Mouse (Mus musculus) monocyte, adult 2 months (primary cell): ENCODE results near the gene Mylk.

Source experiments
- DNase-seq, 2 experiments: peaks; one replicate each; pipeline ENCODE4 v3.0.0; 2022; ENCODE audit warnings: low spot score in 2 of 2, low read depth in 1 of 2

The Mylk gene

DNA sequence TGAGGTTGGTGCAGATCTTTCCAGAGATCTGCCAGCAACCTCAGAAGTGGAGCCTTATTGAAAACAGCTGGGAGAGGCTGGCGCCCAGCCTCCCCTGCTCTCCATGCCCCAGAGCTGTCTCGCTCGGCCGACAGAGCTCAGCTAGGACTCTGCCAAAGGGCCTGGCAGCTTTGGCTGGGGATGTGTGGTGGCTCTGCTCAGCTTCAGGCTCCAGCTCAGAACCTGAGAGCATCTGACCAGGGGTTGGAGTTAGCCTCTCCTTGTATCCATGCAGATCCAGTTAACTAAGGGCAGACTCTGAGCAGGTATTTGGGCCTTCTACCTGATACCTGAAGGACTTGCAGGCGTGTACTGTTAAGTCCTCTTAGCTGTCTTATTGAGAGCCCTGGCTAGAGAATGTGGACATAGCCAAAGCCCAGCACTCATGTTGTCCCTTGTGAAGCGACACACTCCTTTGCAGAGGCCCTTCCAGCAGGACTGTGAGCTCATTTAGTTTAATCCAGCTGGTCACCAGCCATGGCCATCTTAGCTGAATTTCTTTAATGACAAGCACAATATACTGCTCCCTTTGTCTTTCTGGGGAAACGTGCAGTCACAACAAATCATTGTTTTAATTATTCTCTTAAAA, 94.8 kb downstream of the Mylk start:
- no peak for DNase-seq

DNA sequence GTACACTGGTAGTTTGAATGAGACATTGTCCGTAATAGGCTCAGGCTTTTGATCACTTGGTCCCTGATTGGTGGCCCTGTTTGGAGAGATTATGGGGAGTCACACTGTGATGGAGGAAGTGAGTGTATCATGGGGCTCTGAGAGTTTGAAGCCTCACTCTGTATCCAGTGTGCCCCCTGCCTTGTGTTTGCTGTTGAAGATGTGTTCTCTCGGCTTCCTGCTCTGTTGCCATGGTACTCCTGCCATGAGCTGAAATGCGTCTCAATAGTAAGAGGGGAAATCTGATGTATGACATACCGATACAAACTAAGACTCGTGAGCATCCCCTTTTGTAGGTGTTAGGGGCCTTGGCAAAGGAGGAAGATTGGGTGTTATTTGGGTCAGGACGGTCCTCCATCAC, 99.8 kb downstream of the Mylk start:
- no peak for DNase-seq

DNA sequence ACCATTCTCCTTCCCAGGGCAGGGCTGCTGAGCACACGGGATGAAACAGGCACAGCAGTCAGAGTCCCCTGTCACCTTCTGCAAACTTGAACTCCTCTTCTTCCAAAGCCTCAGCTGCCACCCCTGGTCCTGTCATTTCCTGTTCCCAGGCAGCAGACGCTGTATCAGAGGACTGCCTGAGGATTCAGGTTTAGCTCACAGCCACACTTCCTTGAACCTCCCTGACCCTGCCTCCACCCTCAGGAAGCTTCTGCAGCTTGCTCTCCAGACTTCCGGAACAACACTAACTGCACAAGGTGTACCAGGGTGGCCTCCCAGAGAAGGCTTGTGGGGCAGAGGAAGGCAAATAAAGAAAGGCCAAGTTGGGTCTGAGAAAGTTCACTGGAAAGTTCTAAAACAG, 102.6 kb downstream of the Mylk start:
- no peak for DNase-seq

DNA sequence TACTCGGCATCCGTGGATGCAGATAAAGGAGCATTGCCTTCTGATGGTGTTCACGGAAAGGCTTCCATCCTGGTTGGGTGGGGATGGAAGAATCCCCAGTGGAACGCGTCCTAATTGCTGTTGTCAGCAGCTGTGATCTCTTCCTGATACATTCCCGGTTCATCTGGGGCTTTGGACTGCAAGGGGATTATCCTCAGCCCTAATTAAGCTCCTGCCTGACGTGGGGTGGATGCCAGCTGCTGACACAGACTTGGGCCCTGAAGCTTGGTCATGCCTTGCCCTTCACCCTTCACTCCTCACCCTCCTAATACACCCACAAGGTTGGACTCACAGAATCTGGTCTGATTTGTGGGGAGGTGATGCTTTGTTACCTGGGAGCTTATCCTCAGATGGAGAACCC, 109.1 kb downstream of the Mylk start:
- no peak for DNase-seq

DNA sequence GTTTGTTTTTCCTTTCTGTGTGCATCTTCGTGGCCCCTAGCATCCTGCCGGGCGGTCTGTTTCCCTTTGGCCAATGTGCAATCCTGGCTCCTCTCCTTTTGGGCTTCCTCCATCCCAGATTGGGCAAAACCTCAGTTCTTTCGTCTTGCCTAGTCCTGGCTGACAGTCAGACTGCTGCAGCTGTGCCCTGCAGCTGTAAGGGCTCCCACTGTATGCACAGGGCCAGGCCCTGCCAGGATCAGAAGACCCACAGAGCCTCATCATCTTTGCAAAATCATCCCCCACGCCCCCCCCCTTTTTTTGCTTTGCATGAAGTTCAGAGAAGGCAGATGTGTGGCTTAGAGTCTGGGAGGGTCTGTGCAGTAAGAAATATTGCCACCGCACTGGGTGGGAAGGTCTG, 110.1 kb downstream of the Mylk start:
- no peak for DNase-seq

DNA sequence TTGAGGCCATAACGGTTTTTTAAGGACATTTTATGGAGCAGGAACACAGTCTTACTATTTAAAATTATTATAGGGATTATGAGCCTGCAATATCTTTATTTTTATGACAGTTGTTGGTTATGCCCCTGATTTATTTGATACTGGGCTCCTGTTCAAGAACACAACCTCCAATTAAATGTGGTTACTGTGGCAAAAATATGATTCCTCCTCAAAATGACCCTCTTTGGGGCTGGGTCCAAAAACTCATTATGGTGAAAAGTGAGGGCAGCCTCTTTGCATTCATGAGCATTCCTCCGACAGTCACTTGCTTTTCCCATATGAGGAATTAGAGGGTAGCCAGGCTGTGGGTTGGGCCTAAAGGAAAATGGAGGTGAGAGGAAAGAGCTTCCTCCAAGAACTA, 110.7 kb downstream of the Mylk start:
- DNase-seq, result no peak

DNA sequence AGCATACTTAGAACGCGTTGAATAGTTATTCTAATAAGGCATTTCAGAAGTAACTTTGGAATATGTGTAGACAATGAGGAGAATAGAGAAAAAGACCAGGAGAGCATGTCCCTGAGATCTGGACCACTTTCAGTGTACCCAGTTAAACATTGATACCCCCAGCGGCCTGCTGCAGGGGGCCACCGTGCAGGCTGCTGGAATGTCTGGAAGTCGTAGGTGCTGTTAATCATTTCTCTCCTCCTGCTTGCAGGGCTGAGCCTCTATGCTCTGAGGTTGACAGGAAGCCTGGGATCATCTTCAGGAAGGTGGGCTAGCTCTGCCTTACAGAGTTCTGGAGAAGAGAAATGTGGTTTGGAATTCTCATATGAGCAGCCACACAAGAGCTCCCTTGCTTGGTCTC, 112.6 kb downstream of the Mylk start:
- no peak for DNase-seq

DNA sequence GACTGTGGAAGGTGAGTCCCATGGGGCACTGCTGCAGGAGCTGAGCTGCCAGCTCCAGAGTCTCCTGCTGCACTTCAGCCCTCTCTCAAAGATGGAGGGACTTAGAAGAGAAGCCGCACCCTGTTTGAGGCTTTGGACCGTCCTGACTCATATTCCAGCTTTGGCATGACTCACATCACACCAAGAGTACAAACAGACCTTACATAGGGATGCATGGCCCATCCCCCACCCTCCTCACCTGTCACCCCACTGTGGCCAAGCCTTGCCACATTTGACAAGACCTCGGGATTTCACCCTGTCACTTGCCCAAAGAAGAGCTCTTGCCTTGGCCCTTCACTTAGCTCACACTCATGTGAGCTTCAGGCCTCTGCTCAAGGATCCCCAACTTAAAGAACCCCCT, 115.8 kb downstream of the Mylk start:
- no peak for DNase-seq

DNA sequence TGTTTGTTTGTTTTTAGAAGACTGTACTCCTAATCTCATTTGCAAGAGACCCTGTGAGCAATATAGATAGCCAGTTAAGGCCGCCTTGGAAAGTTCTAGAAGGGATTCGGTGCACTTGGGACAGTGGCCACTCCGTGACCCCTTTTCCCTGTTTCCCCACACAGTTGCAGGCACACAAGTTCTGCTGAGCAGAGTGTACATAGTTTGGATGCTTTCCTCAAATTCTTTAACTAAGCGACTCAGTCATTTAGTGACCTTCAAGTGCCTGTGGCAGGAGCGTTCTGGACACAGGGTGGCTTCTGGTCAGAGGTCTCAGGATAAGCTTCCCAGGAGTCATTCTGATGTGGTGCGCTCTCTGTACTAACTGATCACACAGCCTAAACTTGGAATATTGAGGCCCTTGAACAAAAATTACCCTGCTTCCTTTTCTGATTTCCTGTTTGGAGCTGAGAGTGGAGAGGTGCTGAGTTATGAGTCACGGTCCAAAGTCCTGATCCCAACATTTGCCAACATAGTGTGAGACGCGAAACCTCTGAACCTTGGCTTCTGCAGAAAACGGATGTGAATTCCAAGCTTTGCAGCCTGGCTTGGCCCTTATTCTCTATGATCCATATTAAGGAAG, 116.8 kb downstream of the Mylk start:
- DNase-seq, result no peak

DNA sequence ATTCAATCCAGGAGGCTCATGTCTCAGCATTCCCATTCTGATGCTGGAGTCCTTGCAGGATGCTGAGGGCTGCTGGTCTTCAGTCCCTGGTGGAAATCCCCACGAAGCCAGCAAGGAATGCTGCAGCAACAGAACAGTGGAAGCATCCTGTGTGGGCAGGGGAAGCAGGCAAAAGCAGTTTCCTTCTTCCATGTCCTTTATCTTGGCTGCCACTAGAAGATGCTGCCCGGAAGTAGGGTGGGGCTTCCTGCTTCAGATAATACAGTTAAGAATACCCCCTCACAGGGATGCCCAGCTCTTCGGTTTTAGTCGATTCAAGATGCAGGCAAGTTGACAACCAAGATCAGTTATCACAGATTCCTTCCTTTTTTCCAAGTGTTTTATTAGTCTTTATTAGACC, 120.4 kb downstream of the Mylk start:
- DNase-seq, result no peak

DNA sequence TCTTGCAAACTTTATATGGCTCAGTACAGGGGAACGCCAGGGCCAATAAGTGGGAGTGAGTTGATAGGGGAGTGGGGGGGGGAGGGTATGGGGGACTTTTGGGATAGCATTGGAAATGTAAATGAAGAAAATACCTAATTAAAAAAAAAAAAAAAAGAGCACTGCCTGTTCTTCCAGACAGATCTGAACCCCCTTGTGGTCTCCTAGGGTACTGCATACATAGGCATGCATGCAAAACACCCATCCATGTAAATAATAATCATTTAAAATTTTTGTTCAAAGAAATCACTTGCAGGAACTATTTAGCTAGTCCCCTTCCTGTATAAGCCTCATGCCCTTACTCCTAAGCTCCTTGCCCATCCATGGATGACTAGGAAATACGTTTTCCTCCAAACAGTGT, 122.2 kb downstream of the Mylk start:
- DNase-seq, result no peak

DNA sequence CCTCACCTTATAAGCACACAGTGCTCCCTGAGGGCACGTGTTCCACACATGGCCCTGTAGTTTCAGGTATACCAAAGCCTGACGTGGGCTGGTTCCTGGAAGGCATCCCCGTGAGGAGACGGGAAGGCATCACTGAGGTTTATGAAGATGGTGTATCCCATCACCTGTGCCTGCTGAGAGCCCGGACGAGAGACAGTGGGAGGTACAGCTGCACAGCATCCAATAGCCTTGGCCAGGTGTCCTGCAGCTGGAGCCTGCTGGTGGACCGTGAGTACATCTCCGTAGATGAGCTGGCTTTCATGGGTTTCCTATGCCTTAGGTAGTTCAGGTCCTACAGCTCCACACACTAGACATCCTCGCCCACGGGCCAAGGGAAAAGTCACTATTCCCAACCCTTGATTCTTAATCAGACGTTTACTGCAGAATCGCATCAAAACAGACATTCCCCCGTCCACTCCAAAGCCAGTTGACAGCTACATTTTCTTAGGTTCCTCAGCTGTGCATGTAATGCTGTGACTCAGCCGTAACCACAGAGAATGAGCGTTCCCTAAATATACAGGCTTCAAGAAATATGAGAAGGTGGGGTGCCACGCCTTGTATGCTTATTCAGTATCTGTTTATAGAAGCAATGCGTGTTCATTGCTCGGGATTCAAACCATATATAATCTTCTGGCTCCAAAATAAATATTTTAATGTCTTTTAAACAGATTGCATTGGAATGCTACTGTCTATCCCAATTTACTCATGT, 135.2 kb downstream of the Mylk start:
- no peak for DNase-seq

DNA sequence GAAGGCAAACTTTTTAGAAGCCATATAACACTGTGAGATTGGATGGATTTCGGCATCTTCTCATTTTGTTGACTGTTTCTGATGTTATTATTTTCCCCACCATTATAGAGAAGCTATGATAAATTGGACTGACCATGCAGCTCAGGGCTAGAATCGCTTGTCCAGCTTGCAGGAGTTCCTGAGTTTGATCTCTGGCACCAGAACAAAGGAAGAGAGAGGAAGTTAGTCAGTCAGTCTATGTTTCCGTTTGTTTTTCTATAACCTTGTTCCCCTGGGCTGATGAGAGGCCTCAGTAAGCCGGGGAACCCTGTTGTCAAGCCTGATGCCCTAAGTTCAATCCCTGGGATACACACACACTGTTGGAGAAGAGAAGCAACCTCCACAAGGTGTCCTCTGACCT, 135.8 kb downstream of the Mylk start:
- no peak for DNase-seq

DNA sequence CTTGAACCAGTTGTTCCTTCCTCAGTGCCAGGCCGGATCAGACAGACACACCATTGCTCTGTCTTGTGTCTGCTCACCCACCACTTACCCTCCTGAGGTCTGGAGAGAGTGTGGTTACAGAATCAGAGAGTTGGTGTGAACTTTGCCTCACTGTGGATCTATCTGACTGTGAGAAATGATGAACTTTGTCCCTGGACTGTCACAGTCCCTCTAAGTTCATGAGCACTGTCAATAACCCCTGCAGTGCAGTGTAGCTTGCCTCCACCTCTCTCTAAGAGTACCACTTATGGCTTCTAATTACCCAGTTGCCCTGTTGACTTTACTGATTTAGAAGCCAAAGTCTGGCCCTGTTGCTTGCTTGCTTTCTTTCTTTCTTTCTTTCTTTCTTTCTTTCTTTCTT, 142.0 kb downstream of the Mylk start:
- DNase-seq, result no peak

DNA sequence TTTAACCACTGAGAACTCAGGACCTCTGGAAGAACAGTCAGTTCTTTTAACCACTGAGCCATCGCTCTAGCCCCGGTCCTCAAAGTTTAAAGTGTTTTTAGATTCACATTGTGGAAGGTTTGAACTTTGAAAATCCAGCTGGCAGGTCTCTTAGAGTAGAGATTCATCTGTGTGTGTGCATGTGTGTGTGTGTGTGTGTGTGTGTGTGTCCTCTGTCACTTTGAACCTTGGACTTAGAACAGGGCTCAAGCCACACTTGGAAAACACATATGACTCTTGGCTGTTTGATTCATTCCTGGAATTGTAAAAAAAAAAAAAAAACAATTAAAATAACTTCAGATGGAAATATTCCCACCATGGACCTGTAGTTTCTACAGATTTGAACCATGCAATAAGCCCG, 149.0 kb downstream of the Mylk start:
- DNase-seq, result no peak

DNA sequence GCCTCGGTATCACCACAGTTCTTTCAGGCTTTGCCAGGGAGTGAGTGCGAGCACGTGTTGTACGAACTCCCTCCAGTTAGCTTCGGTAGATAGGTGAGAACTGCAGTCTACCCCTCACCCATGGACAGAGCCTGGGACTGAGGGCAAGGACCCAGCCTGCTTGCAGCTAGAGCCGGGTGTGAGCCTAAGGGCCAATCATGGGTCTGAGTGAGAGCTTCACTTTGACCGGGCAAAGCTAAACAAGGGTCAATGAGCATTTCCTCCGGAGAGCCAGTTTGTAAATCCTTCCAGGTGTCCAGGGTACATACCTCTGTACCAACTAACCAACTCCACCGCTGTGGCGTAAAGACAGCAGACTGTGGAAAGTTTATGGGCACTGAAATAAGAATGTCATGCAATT, 150.9 kb downstream of the Mylk start:
- DNase-seq, result no peak

DNA sequence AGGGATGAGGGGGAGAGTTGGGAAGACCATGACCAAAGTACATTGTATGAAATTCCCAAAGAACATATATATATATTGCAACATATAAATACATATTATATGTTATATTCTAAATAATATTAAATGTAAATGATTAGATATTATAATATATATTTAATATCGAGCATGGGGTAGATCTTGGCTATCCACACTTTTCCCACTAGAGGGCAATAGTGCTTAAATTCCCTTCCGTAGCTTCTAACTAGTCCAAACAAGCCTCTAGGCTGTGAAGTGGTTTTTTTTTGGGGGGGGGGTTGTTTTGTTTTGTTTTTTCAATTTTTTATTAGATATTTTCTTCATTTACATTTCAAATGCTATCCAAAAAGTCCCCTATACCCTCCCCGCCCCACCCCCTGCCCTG, 152.0 kb downstream of the Mylk start:
- DNase-seq, result no peak

DNA sequence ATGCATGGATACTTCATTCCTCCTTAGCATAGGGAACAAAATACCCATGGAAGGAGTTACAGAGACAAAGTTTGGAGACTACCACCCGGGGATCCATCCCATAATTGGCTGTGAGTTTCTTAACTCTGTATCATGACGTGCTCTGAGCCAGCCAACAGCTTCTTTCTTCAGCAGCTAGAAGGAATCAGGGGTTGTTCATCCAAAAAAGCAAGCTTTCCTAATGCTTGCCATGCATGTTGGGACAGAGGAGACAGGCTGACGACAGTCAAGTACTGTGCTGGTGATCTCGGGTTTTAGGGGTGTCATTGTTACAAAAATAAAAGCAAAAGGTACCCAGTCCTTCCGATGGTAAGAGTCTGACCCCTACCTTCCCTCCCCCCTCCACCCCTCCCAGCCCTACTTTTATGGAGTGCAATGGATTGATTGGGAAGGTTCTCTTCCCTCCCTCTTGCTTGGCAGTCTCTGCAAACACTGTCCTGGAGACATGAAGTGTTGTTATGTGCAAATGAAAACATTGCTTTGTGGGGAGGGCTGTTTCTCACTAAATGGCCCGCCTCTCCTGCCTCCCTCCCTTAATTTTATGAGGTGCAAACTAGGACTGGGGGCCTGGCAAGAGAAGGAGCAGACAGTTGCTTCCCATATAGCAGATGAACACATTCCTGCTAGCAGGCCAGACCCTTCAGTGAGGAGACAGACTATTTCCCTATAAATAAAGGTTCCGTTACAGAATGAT, 153.2 kb downstream of the Mylk start:
- no peak for DNase-seq

DNA sequence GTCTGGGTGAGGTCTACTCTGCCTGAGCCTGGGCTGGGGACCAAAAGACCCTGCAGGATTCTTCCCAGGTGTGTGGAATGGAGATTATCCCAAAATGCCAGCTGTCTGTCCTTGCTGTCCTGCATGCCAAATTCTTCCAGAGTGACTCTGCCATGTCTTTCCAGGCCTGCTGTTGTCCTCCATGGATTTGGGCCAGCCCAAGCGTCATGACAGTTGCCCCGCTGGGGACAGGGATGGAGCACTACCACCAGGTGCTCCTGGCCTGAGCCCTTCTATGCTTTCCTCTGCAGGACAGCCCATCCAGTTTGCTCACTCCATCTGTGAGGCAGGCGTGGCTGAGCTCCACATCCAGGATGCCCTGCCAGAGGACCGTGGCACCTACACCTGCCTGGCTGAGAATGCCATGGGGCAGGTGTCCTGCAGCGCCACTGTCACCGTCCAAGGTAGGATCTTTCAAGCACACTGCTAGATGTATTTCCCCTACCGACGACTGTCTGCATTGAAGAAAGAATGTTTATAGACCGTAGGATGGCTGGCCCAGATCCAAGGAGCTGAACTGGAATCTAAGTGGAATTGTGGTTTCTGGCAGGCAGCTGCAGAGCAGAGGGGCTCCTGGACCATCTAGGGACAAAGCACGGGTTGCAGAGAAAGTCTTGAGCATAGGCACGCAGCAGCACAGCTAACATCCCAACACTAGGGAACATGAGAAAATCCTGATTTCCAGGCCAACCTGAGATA, 154.2 kb downstream of the Mylk start:
- DNase-seq, result no peak

DNA sequence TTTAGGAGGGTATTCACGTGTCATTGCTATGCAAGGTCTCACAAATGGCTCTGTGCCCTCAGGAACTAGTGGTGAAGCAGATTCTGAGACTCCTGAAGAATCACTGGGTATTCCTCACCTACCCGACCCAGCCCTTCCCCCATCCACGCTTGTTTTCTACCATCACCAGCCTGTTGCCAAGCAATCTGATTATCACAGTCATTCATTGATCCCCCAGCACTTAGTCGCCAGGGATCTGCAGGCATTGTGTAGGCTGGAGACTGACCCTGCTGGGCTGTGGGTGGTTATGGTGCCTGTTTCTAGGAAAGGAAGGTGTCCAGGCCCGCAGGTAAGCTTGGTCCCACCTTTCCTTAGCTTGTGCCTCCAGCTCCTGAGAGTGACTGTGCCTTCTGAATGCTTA, 155.0 kb downstream of the Mylk start:
- no peak for DNase-seq

DNA sequence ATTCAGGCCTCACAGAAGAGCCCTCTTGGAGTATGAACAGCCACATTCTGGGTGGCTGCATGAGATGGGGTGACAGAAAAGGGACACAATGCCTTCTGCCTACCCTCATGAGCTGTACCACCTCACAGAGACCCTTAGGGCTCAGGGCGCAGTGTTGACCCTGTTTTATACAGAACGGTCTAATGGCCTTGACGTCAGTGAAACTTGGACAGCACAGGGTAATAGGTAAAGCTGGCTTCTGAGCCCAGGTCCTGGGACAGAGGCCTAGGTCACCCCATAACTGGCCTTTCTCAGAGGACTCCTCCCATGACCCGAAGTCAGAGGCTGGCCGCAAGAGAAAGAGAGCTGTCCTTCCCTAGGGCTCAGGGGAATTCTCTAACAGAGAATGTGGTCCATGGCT, 155.5 kb downstream of the Mylk start:
- DNase-seq, result no peak
